Mouse (Mus musculus) liver, embryonic 14.5 days (tissue): Measurements from ENCODE around the gene Ceacam18. TPM values are rescaled to one million over a fixed set of nuclear protein-coding genes. Genes with fewer than 3 reads are reported as not detected.
"Not testable (repeated sequence)": the region's sequence is repeated elsewhere in the genome, so short reads cannot be mapped to it uniquely, and the experiment has no call there.

ENCODE experiments used
- ATAC-seq: fragments of 200-750 bp; cut with Nextera tagmentation; 2 replicates; pipeline ENCODE4 v1.8.0; 2017; ENCODE audit warnings: moderate number of reproducible peaks, mild to moderate bottlenecking, moderate library complexity; ENCODE audit not compliant: insufficient read depth
- DNase-seq, 3 experiments: peaks; one replicate each; pipeline ENCODE4 v3.0.0-alpha.2; 2012 to 2013; ENCODE audit warnings: low read depth in 3 of 3, low spot score in 3 of 3
- H3K27ac ChIP-seq: fragments of 300-500 bp; sonication (generic); 2 replicates; pipeline ENCODE4 v1.5.1; 2014; ENCODE audit warnings: moderate library complexity, mild to moderate bottlenecking, control low read depth, inconsistent platforms
- H3K27me3 ChIP-seq: fragments of 300-500 bp; sonication (generic); 2 replicates; pipeline ENCODE4 v1.6.1; 2014; ENCODE audit warnings: mild to moderate bottlenecking, low read length, moderate library complexity; ENCODE audit not compliant: control insufficient read depth, insufficient read depth
- H3K36me3 ChIP-seq: fragments of 300-500 bp; sonication (generic); replicated peaks from 2 replicates; pipeline ENCODE4 v1.6.1; 2014; ENCODE audit warnings: low read depth; ENCODE audit not compliant: control insufficient read depth, insufficient read depth
- H3K4me1 ChIP-seq, 2 experiments: fragments of 200-500 bp in 1 of 2; fragments of 300-500 bp in 1 of 2; sonication (generic) in 1 of 2; replicated peaks; 2 replicates each; pipeline ENCODE4 v1.6.1; 2012 to 2014; ENCODE audit warnings: antibody characterized with exemption in 1 of 2, inconsistent platforms in 1 of 2, low read length in 1 of 2; ENCODE audit not compliant: control insufficient read depth in 2 of 2, insufficient read depth in 2 of 2
- H3K4me2 ChIP-seq: fragments of 300-500 bp; sonication (generic); 2 replicates; pipeline ENCODE4 v1.6.1; 2014; ENCODE audit warnings: low read depth, mild to moderate bottlenecking, control low read depth, moderate library complexity
- H3K4me3 ChIP-seq, 2 experiments: fragments of 200-500 bp in 1 of 2; fragments of 300-500 bp in 1 of 2; sonication (generic) in 1 of 2; 2 replicates each; pipeline ENCODE4 v1.5.1; 2012 to 2014; ENCODE audit warnings: low read depth in 2 of 2, low read length in 2 of 2, mild to moderate bottlenecking in 2 of 2, control low read depth in 1 of 2, inconsistent platforms in 1 of 2, moderate library complexity in 1 of 2; ENCODE audit not compliant: insufficient read depth in 1 of 2
- H3K9ac ChIP-seq: fragments of 300-500 bp; sonication (generic); replicated peaks from 2 replicates; pipeline ENCODE4 v1.6.1; 2014; ENCODE audit warnings: mild to moderate bottlenecking, control low read depth, moderate library complexity
- H3K9me3 ChIP-seq: fragments of 300-500 bp; sonication (generic); 2 replicates; pipeline ENCODE4 v1.6.1; 2016; ENCODE audit warnings: low read length, mixed read lengths; ENCODE audit not compliant: control insufficient read depth
- CTCF ChIP-seq: IDR thresholded peaks from 2 replicates; pipeline ENCODE4 v1.5.1; 2016; ENCODE audit warnings: antibody characterized with exemption, low read depth, control low read depth
- EP300 ChIP-seq: IDR thresholded peaks from 2 replicates; pipeline ENCODE4 v1.6.1; 2016; ENCODE audit warnings: antibody characterized with exemption, low read depth
- WGBS: fragments of 180-500 bp; shearing (Covaris S2); extraction: QIAGEN DNeasy Blood & Tissue Kit; methylation state at CpG from one replicate; pipeline ENCODE4 v1.1.7; 2014; ENCODE audit not compliant: insufficient replicate concordance; 5-methylcytosine and 5-hydroxymethylcytosine counted together
- polyA plus RNA-seq, 2 experiments: library from polyadenylated mRNA; depleted of rRNA in 1 of 2; stranded (reverse) in 1 of 2; unstranded in 1 of 2; fragments of >200 nt; fragmentation: Nextera tagmentation in 1 of 2; extraction: Ambion mirVana in 1 of 2; gene quantifications; 2 replicates each; pipeline versions ENCODE4 v1.2.1 to v1.2.3; 2012 to 2014

The Ceacam18 gene
- polyA plus RNA-seq, 2 experiments: 0.08 TPM; not detected in 1

GRCm38 (mm10) chr7:43662804-43663203, 28.3 kb downstream of the Ceacam18 start:
- H3K4me1 ChIP-seq: no peaks in the 10 kb centered on the region
- no peak overlapping the region for H3K4me3 ChIP-seq
- no peaks in the 10 kb centered on the region for H3K27me3 ChIP-seq
- TF ChIP-seq CTCF (no peak), EP300 (no peak)
- H3K9me3 ChIP-seq: no peaks in the 10 kb centered on the region
- no peak overlapping the region for H3K27ac ChIP-seq
- 61% methylated on average over 1 of the region's 1 CpGs for WGBS
- H3K4me2 ChIP-seq: no peak overlapping the region
- H3K36me3 ChIP-seq: no peaks in the 10 kb centered on the region
- DNase-seq (no peak), ATAC-seq (no peak)
- H3K9ac ChIP-seq: no peak overlapping the region

- DNase-seq, H3K4me1 ChIP-seq, H3K9ac ChIP-seq, H3K27ac ChIP-seq, H3K36me3 ChIP-seq, H3K4me3 ChIP-seq, H3K27me3 ChIP-seq, H3K9me3 ChIP-seq, ATAC-seq, H3K4me2 ChIP-seq: not testable (repeated sequence)
- 60% methylated on average over 4 of the region's 4 CpGs for WGBS
These were observed 32.7 kb downstream of the Ceacam18 start for GRCm38 (mm10) chr7:43667221-43667620.

- Histone ChIP-seq H3K9me3 (no peaks in the 10 kb centered on the region), H3K36me3 (no peaks in the 10 kb centered on the region), H3K27ac (no peak overlapping the region), H3K4me3 (no peak overlapping the region), H3K4me1 (peaks cover 0 to 16% of the 10 kb centered on the region in 2 experiments; a peak in 2 of 4 replicates), H3K27me3 (no peaks in the 10 kb centered on the region), H3K4me2 (no peak overlapping the region), H3K9ac (no peak overlapping the region)
- 9% methylated on average over 3 of the region's 3 CpGs for WGBS
- ATAC-seq: no peak
- DNase-seq: no peak
- no peak for TF ChIP-seq EP300
- TF ChIP-seq CTCF: peak; percentile 45
These were observed 34.1 kb downstream of the Ceacam18 start for GRCm38 (mm10) chr7:43668582-43668981.

- peak overlapping the region; percentile 81 for H3K9ac ChIP-seq
- peak overlapping the region; percentile 85 for H3K4me2 ChIP-seq
- no peaks in the 10 kb centered on the region for H3K27me3 ChIP-seq
- ATAC-seq (peak; percentile 33), DNase-seq (no peak)
- H3K36me3 ChIP-seq: no peaks in the 10 kb centered on the region
- no peak for TF ChIP-seq EP300
- TF ChIP-seq CTCF: no peak
- H3K4me3 ChIP-seq: peak overlapping the region; percentile 74 to 99
- no peaks in the 10 kb centered on the region for H3K9me3 ChIP-seq
- H3K4me1 ChIP-seq: peaks cover 0 to 16% of the 10 kb centered on the region in 2 experiments; a peak in 2 of 4 replicates
- WGBS: 57% methylated on average over 11 of the region's 11 CpGs
- no peak overlapping the region for H3K27ac ChIP-seq
These were observed 36.7 kb downstream of the Ceacam18 start for GRCm38 (mm10) chr7:43671064-43671808.

GRCm38 (mm10) chr7:43671809-43672580, 37.5 kb downstream of the Ceacam18 start, which contains the start of gene Ctu1:
Ctu1 (plus strand) TSS chr7:43672016.
- no peaks in the 10 kb centered on the region for H3K9me3 ChIP-seq
- peak within 1 kb of the TSS; percentile 81 for H3K9ac ChIP-seq
- DNase-seq: peak; percentile 73 to 76 (median 74)
- H3K4me1 ChIP-seq: peaks cover 0 to 16% of the 10 kb centered on the region in 2 experiments; a peak in 2 of 4 replicates
- no peak within 1 kb of the TSS for H3K27ac ChIP-seq
- H3K4me3 ChIP-seq: peak within 1 kb of the TSS; percentile 74 to 99
- ATAC-seq: peak; percentile 92
- H3K27me3 ChIP-seq: no peaks in the 10 kb centered on the region
- peaks cover 4% of the 10 kb centered on the region for H3K36me3 ChIP-seq
- peak within 1 kb of the TSS; percentile 85 for H3K4me2 ChIP-seq
- WGBS: under 1% methylated on average over 26 of the region's 26 CpGs
- no peak for TF ChIP-seq CTCF
- no peak for TF ChIP-seq EP300
